Mouse (Mus musculus): ENCODE data around the gene Mtch1. TPM values are rescaled to one million over a fixed set of nuclear protein-coding genes. Genes with fewer than 3 reads are reported as not detected.
"Not testable (repeated sequence)": the region's sequence is repeated elsewhere in the genome, so short reads cannot be mapped to it uniquely, and the experiment has no call there.

The Mtch1 gene
- total RNA-seq, 2 experiments from 2014 or later: 525 to 527 TPM

GRCm38 (mm10) chr17:29337979-29338823 lies 9.5 kb downstream of the Mtch1 start:
- peak in 1 of 2 experiments; percentile 76 for DNase-seq (ENCODE audit: low spot score in 2 of 2)

GRCm38 (mm10) chr17:29336266-29336990 lies 11.3 kb downstream of the Mtch1 start:
- no peak for DNase-seq (ENCODE audit: low spot score in 2 of 2)

- no peak for DNase-seq (ENCODE audit: low spot score in 2 of 2)
Measured at GRCm38 (mm10) chr17:29332186-29332685, 15.5 kb downstream of the Mtch1 start.

- no peak for DNase-seq (ENCODE audit: low spot score in 2 of 2)
Measured at GRCm38 (mm10) chr17:29330671-29331410, 16.9 kb downstream of the Mtch1 start.

GRCm38 (mm10) chr17:29330221-29330620 lies 17.5 kb downstream of the Mtch1 start:
- DNase-seq (ENCODE audit: low spot score in 2 of 2): no peak

GRCm38 (mm10) chr17:29327691-29328090 lies 20.0 kb downstream of the Mtch1 start:
- DNase-seq (ENCODE audit: low spot score in 2 of 2): no peak

GRCm38 (mm10) chr17:29326531-29327529 lies 20.9 kb downstream of the Mtch1 start:
- DNase-seq (ENCODE audit: low spot score in 2 of 2): no peak

GRCm38 (mm10) chr17:29325831-29326230 lies 21.9 kb downstream of the Mtch1 start:
- no peak for DNase-seq (ENCODE audit: low spot score in 2 of 2)

- no peak for DNase-seq (ENCODE audit: low spot score in 2 of 2)
Measured at GRCm38 (mm10) chr17:29323625-29324024, 24.1 kb downstream of the Mtch1 start.

- DNase-seq (ENCODE audit: low spot score in 2 of 2): no peak
Measured at GRCm38 (mm10) chr17:29322603-29322962, 25.2 kb downstream of the Mtch1 start.

- DNase-seq (ENCODE audit: low spot score in 2 of 2): no peak
Measured at GRCm38 (mm10) chr17:29321765-29322602, 25.8 kb downstream of the Mtch1 start.

GRCm38 (mm10) chr17:29319881-29320639 lies 27.7 kb downstream of the Mtch1 start:
- DNase-seq (ENCODE audit: low spot score in 2 of 2): no peak

- DNase-seq (ENCODE audit: low spot score in 2 of 2): no peak
Measured at GRCm38 (mm10) chr17:29319476-29319875, 28.3 kb downstream of the Mtch1 start.

GRCm38 (mm10) chr17:29318731-29319250 lies 28.9 kb downstream of the Mtch1 start:
- no peak for DNase-seq (ENCODE audit: low spot score in 2 of 2)

GRCm38 (mm10) chr17:29317380-29317779 lies 30.4 kb downstream of the Mtch1 start, which contains the start of gene Pi16:
Gene Pi16 (plus strand): TSS chr17:29317680.
- DNase-seq (ENCODE audit: low spot score in 2 of 2): not testable (repeated sequence)

- no peak for DNase-seq (ENCODE audit: low spot score in 2 of 2)
Measured at GRCm38 (mm10) chr17:29316891-29317290, 30.8 kb downstream of the Mtch1 start.

GRCm38 (mm10) chr17:29315672-29316465 lies 31.9 kb downstream of the Mtch1 start:
- DNase-seq (ENCODE audit: low spot score in 2 of 2): no peak
